Mouse (Mus musculus): ENCODE data around the gene Sumo1. TPM values are rescaled to one million over a fixed set of nuclear protein-coding genes. Genes with fewer than 3 reads are reported as not detected.
A peak's percentile ranks its signal among the peaks of the same experiment; 100 is the strongest.

Gene Sumo1
- total RNA-seq, 2 experiments from 2014 or later = 43.2 to 54.1 TPM

DNA sequence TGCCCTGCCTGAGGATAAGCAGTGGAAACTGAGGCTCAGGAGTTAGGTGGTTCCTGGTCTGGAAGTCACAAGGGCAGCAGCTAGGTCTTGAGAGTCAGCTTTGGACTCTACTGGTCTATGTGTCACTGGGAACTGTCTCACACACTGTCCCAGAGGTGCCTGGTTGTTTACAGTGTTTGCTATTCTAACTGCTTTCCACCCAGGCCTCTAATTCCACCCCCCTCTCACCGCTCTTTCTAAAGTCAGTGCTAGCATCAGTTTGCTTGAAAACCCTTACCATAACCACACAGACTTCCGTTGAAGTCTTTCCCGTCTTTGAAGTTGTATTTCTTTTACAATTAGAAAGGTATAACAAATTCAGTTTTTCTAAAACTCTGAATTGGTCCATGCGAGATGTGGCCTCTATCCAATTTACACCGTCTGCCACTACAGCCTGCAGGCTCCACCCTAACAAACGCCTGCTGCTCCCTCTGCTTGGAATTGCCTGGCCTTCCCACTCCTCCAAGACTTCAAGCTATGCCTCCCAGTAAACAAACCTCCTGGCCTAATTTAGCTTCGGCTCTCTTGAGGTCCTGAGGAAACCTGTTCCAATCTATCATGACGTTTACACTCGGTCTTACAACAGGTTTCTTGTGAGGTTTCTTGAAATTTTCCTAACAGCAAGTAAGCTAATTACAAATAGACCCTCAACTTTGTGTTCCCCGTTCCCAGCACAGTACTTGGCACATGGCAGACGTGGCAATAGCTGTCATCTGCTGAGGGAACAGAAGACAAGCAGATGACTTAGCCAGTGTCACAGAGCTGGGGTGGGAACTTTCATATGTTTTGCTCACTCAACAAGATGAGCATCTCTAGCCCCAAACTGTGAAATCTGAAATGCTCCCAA, 67.9 kb downstream of the Sumo1 start:
- DNase-seq = no peak
- intact Hi-C loops (cut with DNase I) = no loop called here

DNA sequence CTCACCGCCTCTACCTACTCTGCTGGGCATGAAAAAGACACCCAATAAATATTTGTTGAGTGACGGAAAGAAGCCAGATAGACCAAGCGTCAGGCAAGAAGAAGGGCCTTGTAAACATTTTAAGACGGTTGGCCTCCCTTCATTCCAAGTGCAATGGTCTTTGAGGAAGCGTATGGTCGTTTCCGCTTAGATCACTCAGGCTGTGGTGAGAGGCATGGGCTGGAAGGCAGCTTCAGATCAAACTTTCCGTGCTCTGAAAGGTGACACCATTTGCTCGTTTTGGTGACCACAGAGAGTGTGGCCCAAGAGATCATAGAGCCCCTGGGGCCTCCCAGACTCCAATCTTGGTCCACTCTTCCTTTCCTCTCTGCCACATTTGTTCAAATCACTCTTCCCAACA, 75.0 kb downstream of the Sumo1 start:
- DNase-seq = no peak
- intact Hi-C loops (cut with DNase I) = no loop called here

DNA sequence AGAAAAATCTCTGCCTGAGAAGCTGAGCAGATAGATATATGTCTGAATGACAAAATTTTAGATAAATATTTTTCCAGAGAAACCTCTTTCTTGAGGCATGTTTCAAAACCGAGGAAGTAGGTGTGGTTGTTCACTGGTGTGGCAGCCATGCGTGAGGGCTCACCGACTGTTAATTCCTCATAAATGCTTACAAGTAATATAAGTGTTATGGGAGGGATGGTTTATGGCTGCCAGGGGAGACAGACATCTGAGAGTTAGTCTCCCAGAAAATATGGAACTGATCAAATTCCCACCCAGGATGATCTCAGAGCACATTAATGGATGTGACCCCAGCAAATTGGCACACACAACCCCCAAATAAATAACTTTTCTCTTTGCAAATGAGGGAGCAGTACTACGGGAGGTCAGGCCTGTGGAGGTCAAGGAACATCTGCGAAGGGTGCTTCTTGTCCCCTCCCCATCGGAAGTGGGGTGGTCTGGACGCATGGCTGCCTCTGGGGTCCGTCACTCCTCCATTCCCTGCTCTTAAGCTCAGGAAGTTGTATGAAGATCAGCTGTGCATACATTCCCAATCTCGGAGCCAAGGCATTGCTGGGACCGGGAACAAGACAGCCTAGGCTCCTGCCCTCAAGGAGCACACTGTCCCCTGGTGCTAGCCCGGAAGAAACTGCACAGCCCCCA, 75.9 kb downstream of the Sumo1 start:
- no peak for DNase-seq
- intact Hi-C loops (cut with DNase I) = no loop called here

DNA sequence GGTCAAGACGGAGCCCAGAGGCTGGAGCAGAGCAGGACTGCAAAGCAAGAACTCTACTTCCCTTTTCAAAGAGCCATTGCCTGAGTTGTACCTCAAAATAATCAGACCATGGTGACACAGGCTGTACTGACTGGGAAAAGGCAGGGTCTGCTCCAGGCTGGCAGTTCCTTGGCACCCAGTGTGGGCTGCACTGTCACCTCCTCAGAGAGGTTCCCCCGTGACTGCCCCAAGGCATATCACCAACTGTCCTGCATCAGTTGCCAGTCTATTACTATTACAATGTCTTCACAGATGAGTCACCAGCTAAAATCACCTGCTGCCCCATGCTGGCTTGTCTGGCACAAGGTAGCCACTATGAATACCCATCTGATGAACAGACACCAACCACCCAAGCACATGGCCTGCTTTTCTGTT, 77.0 kb downstream of the Sumo1 start:
- no peak for DNase-seq
- intact Hi-C loops (cut with DNase I) = no loop called here

DNA sequence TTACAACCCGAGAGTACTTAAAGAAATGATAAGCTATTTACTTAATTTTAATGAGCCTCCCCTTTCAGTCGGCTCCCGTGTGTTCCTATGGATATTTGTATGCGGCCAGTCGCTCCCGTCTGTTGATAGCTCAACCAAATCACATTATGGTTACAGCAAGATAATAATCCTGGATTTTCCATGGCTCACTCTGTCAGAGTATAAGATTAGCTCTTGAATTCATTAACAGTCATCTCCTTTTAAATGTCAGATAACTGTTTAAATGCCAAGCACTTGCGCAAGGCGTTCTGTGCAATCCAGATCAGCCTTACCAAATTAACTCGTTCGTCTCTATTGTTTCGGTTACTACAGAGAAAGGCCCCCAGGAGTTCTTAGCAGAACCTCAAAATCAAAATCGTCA, 77.8 kb downstream of the Sumo1 start:
- intact Hi-C loops (cut with DNase I) = no loop called here
- DNase-seq = no peak

DNA sequence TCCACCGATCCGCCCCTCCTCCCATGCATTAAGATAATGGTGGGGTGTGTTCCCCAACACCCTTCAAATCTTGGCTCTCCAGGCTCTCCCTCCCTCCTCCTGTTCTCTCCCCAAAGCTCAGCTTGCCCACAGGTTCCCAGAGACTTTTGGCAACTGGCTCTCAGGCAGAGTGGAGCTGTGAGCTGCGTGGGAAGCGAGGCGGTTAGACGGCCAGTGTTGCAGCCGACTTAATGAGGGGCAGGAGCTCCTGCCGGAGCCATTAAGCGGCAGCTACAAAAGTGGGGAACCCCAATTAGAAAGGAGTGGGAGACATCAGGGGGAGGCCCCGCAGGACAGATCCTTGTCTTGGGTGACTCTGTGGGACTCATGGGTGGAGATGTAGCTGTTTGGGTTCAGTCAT, 78.3 kb downstream of the Sumo1 start:
- intact Hi-C loops (cut with DNase I) = no loop called here
- no peak for DNase-seq

DNA sequence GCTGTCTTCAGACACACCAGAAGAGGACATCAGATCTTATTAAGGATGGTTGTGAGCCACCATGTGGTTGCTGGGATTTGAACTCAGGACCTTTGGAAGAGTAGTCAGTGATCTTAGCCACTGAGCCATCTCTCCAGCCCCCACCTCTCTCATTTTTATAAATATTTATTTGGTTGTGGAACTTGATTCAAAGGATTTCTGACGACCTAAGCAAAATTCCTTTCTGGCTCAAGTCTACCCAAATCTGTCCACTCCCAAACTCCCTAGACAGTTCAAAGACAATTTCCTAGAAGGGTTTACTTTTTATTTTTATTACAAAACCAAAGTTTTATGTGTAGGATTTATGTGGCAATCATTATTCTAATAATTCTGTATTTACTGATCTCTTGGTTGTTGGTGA, 81.4 kb downstream of the Sumo1 start:
- no peak for DNase-seq
- intact Hi-C loops (cut with DNase I) = no loop called here

DNA sequence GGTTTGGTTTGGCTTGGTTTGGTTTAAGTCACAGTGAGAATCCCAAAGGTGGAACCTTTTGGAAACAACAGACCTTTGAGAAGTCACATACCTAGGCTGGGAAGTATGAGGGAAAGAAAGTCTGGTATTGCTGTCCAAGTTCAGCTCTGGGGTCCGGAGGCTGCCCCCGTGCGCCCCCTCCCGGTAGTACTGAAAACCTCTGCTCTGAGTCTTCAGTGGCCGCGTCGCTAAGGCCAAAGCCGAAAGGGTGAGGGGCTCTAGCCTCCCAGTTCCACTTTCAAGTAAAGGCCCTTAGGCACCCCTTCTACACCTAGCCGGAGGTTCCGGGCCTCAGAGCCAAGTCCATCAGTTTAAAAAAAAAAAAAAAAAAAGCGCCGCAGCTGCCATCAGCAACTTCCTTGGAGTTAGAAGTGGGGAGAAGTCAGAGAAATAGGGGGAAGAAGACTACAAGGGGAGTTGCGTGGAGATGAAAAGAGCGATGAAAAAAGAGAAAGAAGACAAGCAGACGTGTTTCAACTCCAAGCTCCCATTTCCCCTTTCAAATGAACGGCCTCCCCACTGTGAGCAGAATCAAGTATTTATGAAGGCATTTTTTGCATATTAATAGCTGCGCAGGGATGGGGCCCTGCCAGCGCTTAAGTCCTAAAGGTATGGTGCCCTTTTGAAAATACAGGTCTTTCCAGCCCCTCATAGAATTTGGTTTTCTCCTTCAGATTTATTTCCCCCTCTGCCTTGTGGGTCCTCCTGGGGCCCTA, 85.8 kb downstream of the Sumo1 start:
- intact Hi-C loops (cut with DNase I) = loop anchor here (2.0 to 5.0 kb wide), 2 partner anchors 102 to 263 kb away; partner anchors contain the start of gene Fzd7
- peak; percentile 67 to 70 for DNase-seq

DNA sequence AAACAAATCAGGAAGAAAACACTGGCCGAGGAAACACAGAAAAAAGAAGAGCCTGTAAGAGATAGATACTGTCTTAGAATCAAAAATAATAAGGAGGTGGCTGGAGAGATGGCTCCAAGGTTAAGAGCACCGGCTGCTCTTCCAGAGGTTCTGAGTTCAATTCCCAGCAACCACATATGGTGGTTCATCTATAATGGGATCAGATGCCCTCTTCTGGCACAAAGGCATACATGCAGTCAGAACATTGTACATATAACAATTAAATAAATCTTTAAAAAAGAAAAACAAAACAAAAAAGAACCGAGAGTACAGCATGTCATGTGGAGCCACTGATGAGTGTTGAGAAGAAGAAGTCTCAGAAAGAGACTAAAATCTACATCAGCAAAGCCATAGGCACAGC, 89.8 kb downstream of the Sumo1 start:
- DNase-seq = no peak
- intact Hi-C loops (cut with DNase I) = loop anchor here (5.0 kb wide), 1 partner anchor 259 kb away; no protein-coding TSS in a partner anchor

DNA sequence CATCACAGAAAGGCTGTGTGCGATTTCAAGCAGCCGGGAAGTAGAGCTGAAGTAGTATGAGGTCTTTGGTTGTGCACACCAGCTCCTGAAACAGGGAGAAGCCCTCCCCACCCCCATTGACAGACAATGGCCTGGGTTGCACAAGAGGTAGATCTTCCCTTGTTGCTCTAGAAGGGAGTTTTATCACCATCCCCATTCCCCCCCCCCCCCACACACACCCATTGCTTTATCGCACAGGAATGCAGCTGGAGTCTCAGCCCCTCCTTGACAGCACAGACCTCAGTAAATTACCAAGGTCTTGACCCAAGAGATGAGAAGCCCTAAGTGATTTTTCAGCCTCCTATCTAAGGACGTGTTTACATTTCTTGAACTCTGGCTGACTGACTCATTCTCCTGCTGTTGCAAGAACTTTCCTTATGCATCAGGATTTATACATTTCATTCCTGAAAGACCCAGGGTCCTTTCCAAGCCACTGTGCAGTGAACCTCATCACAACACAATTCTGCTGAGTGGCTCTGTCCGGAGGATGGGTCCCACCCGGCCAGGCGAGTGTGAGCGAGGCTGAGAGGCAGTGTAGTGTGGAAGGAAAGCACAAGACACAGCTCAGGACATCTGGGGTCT, 90.4 kb downstream of the Sumo1 start:
- DNase-seq = no peak

DNA sequence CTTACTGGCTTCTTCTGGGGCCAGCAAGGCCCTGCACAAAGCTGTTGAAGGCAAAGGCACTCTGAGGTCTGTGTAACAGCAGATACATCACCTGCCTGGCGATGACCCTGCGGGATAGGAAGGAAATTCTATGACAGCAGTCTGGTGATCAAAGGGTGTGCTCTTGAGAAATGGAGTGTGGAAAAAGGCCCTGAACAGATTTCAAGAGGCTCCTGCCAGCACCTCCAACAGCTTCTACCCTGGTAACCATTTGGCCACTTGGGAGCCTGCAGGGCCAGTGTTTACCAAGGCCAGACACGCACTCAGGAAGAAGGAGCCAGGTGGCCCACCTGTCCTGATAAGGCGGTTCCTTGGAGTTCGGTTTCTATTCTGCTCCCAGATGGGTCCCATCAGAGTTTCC, 91.3 kb downstream of the Sumo1 start:
- intact Hi-C loops (cut with DNase I) = no loop called here
- no peak for DNase-seq

More for the DNA sequence above, 90.4 kb downstream of the Sumo1 start:
- intact Hi-C loops (cut with DNase I) = loop anchor here (5.0 kb wide), 1 partner anchor 258 kb away; no protein-coding TSS in a partner anchor

DNA sequence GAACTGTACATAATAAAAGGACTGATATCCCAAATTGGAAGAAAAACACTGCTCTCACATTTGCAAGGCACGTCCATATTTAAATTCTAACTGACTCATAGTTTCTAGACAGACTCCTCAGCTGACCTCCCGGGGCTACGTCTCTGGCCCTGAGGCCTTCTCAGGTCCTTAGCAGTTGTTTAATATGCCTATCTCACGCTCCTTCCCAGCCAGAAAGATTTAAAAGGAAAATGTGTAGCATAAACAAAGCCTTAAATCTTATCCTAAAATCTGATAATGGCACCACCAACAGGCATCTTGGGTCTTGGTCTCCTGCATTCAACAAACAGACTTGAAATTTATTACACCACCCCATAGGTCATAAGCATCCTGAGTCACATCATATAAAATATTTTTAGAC, 91.9 kb downstream of the Sumo1 start:
- DNase-seq = no peak
- intact Hi-C loops (cut with DNase I) = no loop called here

DNA sequence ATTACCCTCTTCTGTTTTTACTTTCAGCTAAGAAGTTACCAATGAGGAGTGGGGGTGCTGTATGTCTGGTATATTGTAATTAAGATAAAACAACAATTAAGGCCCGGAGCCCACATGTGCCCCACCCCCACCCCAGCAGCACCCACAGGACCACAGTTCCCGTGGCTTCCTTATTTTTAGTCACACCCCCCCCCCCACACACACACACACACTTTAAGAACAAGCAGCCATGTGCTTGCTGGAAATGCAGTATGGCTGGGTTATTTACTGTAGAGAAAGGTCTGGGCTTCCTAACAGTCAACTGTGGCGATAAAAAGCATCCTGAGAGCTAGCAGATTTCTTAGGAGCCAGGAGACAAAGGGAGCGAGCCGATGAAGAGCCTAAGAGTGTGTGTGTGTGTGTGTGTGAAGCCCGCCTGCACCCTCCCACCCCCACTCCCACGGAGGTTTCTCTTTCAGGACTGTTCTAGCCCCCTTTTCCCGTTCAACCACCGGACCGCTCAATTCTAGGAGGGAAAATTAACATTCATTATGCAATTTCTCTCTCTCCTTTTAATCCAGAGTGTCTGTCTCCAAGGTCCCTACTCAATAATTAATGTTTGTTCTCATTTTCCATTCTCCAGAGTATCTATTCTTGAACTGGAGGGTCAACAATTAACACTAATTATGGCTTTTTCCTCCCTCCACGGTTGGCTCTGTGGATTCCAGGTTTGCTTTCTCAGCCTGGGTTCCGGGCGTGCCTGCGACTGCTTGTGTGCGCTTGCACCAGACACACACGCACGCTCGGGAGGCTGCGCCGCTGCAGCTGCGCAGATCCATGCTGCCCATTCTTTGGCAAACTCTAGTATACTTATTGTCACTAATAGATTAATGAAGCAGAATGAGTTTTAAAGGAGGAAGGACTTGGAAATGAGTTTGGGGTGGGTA, 96.1 kb downstream of the Sumo1 start:
- intact Hi-C loops (cut with DNase I) = loop anchor here (5.0 kb wide), 1 partner anchor 52 kb away; no protein-coding TSS in a partner anchor
- no peak for DNase-seq

DNA sequence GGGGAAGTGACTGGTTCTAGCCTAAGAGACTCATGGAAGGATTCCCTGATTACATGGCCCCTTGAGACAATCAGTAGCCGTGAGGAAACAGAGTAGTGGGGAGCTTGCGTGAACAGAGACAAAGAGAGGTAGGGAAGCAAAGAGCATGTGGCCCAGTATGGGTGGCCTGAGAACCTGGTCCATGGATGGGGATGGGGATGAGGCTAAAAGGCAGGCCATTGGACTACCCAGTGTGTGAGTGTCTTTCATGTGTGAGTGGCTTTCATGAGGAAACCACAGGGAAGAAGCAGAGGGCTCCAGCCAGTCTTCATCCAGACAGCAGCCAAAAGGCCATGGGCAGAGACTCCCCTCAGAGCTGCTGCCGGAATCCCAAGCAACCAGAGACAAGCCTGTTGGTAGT, 96.8 kb downstream of the Sumo1 start:
- no peak for DNase-seq
- intact Hi-C loops (cut with DNase I) = loop anchor here (5.0 kb wide), 1 partner anchor 52 kb away; no protein-coding TSS in a partner anchor

DNA sequence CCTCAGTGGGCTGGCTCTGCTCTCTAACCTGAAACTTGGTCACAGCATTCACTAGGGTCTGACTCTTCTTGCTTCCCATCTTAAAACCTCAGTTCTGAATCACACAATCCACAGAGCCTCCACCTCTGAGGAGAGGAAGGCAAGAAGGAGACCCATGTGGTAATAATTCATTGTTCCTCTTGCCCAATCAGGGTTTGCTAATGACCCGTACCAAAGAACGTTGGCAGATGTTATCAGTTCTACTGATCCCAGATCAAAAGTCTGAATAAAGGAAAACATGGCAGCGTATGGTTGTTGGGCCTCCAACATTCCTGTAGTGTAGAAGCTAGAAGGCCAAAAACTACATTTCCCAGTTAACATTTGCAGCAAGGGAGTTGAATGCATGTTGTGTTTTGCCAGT, 99.1 kb downstream of the Sumo1 start:
- intact Hi-C loops (cut with DNase I) = loop anchor here (5.0 kb wide), 1 partner anchor 49 kb away; no protein-coding TSS in a partner anchor

DNA sequence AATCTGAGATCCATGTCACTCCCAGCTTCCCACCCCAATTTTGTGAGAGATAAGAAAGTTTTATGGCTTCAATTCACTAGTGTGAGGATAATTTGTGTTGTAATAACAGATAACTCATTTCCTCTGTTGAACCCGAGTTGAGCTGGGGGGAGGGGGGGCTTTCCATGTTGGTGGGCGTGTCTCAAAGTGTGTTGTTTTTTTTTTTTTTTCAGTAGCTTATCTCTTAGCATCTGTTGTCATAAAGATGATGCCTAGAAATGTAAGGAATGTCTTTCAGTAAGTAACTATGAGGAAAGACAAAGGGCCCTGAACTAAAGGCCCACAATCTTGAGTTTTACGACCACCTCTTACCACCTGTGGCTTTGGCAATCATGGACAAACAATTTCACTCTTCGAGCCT, 99.9 kb downstream of the Sumo1 start:
- intact Hi-C loops (cut with DNase I) = loop anchor here (5.0 kb wide), 1 partner anchor 48 kb away; no protein-coding TSS in a partner anchor
- DNase-seq = no peak

More for the DNA sequence above, 99.1 kb downstream of the Sumo1 start:
- no peak for DNase-seq

DNA sequence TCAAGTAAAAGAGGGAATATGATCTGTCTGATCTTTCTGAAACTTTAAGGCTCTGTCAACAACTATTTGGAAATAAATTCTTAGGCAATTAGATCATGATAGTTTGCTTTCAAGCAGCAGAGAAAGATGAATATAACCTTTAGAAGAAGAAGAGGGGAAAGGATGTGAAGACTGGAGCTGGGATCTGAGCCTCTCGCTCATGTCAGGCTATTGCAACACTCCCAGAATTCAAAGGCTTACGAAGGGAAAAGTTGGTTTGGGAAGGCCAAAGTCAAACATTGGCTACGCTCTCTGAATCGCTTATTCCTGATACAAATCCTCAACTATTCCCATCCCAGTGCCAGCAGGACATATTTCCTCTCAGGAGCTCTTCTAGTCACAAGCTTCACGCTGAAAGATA, 101.3 kb downstream of the Sumo1 start:
- DNase-seq = no peak
- intact Hi-C loops (cut with DNase I) = no loop called here

DNA sequence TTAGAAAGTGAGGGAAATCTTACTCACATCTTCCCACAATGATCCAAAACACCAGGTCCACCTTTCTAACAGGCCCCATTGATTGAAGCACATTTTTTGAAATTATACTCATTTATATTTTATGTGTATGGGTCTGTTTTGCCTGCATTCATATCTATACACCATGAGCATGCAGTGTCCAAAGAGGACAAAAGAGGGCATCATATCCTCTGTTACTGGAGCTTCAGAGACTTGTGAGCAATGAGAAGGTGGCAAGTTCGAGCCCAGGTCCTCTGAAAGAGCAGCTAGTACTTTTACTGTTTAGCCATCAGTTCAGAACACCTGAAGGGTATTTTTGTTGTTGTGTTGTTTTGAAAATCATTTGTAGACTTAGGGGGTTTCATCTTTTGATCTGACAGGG, 102.4 kb downstream of the Sumo1 start:
- intact Hi-C loops (cut with DNase I) = no loop called here
- no peak for DNase-seq

DNA sequence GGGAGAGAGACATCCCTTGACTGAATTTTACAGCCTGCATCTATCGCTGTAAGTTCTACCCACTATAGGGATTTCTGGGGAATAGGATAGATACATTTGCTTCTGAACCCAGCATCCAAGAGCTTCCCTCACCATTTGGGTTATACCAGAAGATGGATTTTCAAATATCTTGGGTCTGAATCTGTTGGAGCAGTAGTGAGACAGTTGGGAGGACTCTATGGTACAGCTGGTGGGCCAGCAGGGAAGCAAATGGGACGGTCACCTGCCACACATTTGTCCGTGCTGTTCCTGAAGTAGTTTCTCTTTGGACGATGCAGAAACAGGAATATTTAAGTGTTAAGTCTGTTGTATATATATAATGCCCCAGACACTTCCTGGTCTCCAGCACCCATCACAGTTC, 103.1 kb downstream of the Sumo1 start:
- no peak for DNase-seq
- intact Hi-C loops (cut with DNase I) = no loop called here
